Mouse (Mus musculus) CH12.LX (cell line): Measurements from ENCODE around the gene Shq1.

Experiments used
- E2F4 ChIP-seq: IDR thresholded peaks from 2 replicates; pipeline ENCODE4 v1.6.1; 2011; ENCODE audit warnings: low read depth, low read length, improper control_type of control experiment; ENCODE audit not compliant: insufficient replicate concordance
- HCFC1 ChIP-seq: IDR thresholded peaks from 2 replicates; pipeline ENCODE4 v1.6.1; 2012; ENCODE audit warnings: low read depth, mild to moderate bottlenecking, inconsistent platforms, low read length, improper control_type of control experiment
- NELFE ChIP-seq: IDR thresholded peaks from 2 replicates; pipeline ENCODE4 v1.6.1; 2011; ENCODE audit warnings: low read depth, low read length, improper control_type of control experiment
- USF2 ChIP-seq: conservative IDR thresholded peaks from 2 replicates; pipeline ENCODE4 v1.6.1; 2011; ENCODE audit warnings: low read depth, low read length, improper control_type of control experiment

DNA sequence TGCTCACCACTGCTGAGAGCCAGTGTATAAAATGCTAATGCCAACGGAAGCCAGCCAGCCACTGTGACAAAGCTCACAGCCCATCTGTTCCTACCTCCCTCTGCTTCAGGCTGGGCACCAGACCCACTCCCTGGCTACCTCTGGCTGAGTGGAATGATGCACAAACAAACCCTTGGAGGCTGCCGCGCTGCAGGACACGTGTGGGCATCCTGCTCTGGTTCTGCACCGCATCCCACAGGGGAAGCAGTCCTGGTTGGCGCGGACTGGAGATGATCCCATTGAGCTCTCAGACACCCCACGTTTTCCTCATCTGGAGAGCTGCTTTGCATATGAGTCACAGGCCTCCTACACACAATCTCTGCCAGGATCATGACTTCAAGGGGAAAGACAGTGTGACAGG is 112.9 kb downstream of the Shq1 start:
- TF ChIP-seq NELFE (no peak), HCFC1 (no peak), USF2 (no peak), E2F4 (no peak)
